Mouse (Mus musculus) ES-E14 (cell line): ENCODE measurements around the gene Klhl26. TPM values are rescaled to one million over a fixed set of nuclear protein-coding genes. Genes with fewer than 3 reads are reported as not detected.

ENCODE experiments used
- DNase-seq: peaks from one replicate; pipeline ENCODE4 v3.0.0-alpha.2; 2013; ENCODE audit warnings: low read depth, low spot score
- H3K27ac ChIP-seq: 2 replicates; pipeline ENCODE4 v1.5.1; 2012; ENCODE audit warnings: low read depth, mild to moderate bottlenecking, low read length, moderate library complexity, mixed read lengths; ENCODE audit not compliant: poor library complexity, insufficient read depth, severe bottlenecking
- H3K36me3 ChIP-seq: 2 replicates; pipeline ENCODE4 v1.6.1; 2012; ENCODE audit warnings: mild to moderate bottlenecking, low read length, moderate library complexity, mixed read lengths; ENCODE audit not compliant: control insufficient read depth, poor library complexity, insufficient read depth, severe bottlenecking
- H3K4me1 ChIP-seq, 2 experiments: fragments of 150-350 bp in 1 of 2; sonication (generic) in 1 of 2; 2 replicates each; pipeline ENCODE4 v1.6.1; 2012; ENCODE audit warnings: low read length in 2 of 2, mild to moderate bottlenecking in 1 of 2, mixed read lengths in 1 of 2; ENCODE audit not compliant: control insufficient read depth in 2 of 2, insufficient read depth in 2 of 2, poor library complexity in 1 of 2
- H3K4me3 ChIP-seq, 2 experiments: fragments of 150-350 bp in 1 of 2; sonication (generic) in 1 of 2; 2 replicates each; pipeline ENCODE4 v1.5.1; 2012; ENCODE audit warnings: low read length in 2 of 2, low read depth in 1 of 2, mild to moderate bottlenecking in 1 of 2, mixed read lengths in 1 of 2; ENCODE audit not compliant: insufficient read depth in 1 of 2, poor library complexity in 1 of 2, severe bottlenecking in 1 of 2
- H3K9ac ChIP-seq: 2 replicates; pipeline ENCODE4 v1.6.1; 2012; ENCODE audit warnings: low read depth, mild to moderate bottlenecking, low read length, mixed read lengths; ENCODE audit not compliant: poor library complexity, insufficient read depth, severe bottlenecking
- H3K9me3 ChIP-seq: fragments of 150-350 bp; sonication (generic); 2 replicates; pipeline ENCODE4 v1.6.1; 2012; ENCODE audit warnings: low read depth, mild to moderate bottlenecking, low read length; ENCODE audit not compliant: control insufficient read depth, insufficient read depth
- CHD2 ChIP-seq: IDR thresholded peaks from 2 replicates; pipeline ENCODE4 v1.6.1; 2014; ENCODE audit warnings: mild to moderate bottlenecking, low read depth, low read length, inconsistent platforms
- HCFC1 ChIP-seq: IDR thresholded peaks from 2 replicates; pipeline ENCODE4 v1.6.1; 2012; ENCODE audit warnings: low read length, inconsistent platforms, borderline replicate concordance; ENCODE audit not compliant: insufficient read depth
- MAFK ChIP-seq: IDR thresholded peaks from 2 replicates; pipeline ENCODE4 v1.6.1; 2014; ENCODE audit warnings: mild to moderate bottlenecking, low read depth, low read length, inconsistent platforms; ENCODE audit not compliant: insufficient read depth
- ZC3H11A ChIP-seq: IDR thresholded peaks from 2 replicates; pipeline ENCODE4 v1.6.1; 2012; ENCODE audit warnings: low read depth, mild to moderate bottlenecking, inconsistent platforms, low read length, borderline replicate concordance
- ZNF384 ChIP-seq: IDR thresholded peaks from 2 replicates; pipeline ENCODE4 v1.6.1; 2012; ENCODE audit warnings: low read depth, low read length, inconsistent platforms
- in situ Hi-C, 2 experiments: fragments of 600-800 bp; cut with MboI; formaldehyde crosslinking; loops; one replicate each; pipeline ENCODE4 v1.15.1; 2025; ENCODE audit warnings: low sequenced_read_pairs in 2 of 2, inconsistent platforms in 1 of 2; ENCODE audit not compliant: unreplicated experiment in 2 of 2
- total RNA-seq: library from RNA; depleted of rRNA; stranded (reverse); fragments of 300-350 nt; gene quantifications from 2 replicates; pipeline ENCODE4 v1.2.3, GENCODE M21; 2012

Gene Klhl26
- total RNA-seq, 1 experiment = 22.8 TPM

DNA sequence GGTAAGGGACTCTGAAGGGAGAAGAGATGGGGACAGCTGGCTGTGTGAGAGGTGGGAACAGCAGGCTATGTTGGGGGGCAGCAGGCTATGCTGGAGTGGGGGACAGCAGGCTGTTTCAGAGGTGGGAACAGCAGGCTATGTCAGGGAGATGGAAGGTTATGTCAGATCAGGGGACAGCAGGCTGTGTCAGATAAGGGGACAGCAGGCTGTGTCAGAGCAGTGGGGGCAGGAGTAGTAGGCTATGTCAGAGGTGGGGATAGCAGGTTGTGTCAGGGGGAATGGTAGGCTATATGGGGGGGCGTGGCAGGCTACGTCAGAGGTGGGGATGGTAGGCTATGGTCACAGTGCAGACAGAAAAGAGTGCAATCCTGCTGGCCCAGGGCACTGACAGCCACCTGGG is 54.0 kb downstream of the Klhl26 start:
- in situ Hi-C loops = no loop called here
- H3K4me3 ChIP-seq = no peak overlapping the region
- H3K36me3 ChIP-seq = no peaks in the 10 kb centered on the region
- no peaks in the 10 kb centered on the region for H3K4me1 ChIP-seq
- H3K27ac ChIP-seq = no peak overlapping the region
- no peaks in the 10 kb centered on the region for H3K9me3 ChIP-seq
- TF ChIP-seq MAFK = no peak
- TF ChIP-seq ZC3H11A = no peak
- no peak for TF ChIP-seq ZNF384
- TF ChIP-seq CHD2 = no peak
- TF ChIP-seq HCFC1 = no peak
- DNase-seq = no peak
- H3K9ac ChIP-seq = no peak overlapping the region

DNA sequence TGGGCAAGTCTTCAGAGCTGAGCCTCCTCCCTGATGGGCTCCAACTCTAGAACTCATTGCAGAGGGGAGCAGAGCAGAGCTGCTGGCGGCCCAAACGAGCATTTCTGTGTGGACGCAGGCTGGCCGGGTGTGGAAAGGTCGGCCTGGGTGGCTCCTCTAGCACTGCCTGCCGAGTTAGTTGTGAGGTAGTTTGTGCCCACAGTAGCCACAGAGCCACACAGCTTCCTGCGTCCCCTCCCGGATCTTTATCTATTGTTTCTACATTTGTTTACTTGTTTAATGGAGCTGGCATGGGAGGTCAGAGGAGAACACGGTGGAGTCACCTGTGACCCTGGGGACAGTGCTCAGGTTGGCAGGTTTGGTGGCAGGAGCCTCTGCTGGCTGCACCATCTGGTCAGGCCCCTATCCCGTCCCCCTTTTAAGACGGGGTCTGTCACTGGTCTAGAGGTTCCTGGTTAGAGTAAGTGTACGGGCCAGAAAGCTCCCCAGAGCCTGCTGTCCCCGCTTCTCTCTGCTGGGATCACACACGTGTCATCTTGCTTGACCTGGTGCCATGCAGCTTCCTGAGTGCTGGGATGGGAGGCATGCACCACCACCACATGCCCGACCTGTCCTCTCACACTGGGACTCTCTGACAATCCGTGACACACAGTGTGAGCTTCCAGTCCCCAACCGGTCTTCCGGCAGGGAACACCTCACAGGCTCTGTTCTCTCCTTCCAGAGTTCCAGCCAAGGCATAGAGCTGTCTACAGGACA is 55.2 kb downstream of the Klhl26 start:
- Histone ChIP-seq H3K9me3 (no peaks in the 10 kb centered on the region), H3K27ac (no peak overlapping the region), H3K4me3 (no peak overlapping the region), H3K36me3 (no peaks in the 10 kb centered on the region), H3K4me1 (no peaks in the 10 kb centered on the region), H3K9ac (no peak overlapping the region)
- TF ChIP-seq ZC3H11A = no peak
- TF ChIP-seq CHD2 = no peak
- no peak for TF ChIP-seq MAFK
- no peak for TF ChIP-seq HCFC1
- TF ChIP-seq ZNF384 = no peak
- no peak for DNase-seq
- in situ Hi-C loops = no loop called here

DNA sequence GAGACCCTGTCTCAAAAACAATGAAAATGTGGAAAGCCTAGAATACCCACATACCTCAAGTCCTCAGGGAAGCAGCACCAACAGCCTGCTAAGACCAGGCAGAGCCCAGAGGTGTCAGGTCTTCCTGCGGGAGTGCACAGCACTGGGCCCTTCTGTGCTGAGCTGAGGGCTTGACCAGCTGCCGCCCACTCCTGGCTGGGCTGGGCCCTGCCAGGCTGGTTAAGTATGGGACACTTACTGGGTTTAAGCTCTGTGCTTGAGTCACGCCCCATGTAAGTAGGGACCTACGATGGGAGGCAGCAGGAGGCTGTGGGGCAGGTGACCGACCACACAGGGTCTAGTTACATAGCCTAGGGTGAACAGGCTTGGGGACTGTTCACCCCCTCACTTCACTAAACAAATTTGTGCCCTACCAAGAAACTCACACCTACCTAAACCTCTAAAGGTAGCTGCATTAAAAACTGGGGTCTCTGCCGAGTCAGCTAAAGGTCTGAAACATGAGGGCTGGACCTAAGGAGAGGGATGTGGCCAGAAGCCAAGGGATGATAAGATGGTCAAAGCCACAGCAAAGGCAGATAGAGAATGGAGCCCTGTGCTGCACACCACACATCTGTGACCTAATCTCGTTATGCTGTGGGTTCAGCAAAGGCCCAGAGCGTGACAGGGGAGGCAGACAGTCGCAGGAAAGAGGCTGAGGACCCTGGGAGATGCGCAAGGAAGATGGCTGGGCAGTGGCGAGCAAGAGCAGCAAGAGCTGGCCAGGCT is 56.7 kb downstream of the Klhl26 start:
- H3K9ac ChIP-seq = no peak overlapping the region
- no peaks in the 10 kb centered on the region for H3K9me3 ChIP-seq
- H3K4me3 ChIP-seq = no peak overlapping the region
- in situ Hi-C loops = no loop called here
- TF ChIP-seq MAFK (no peak), CHD2 (no peak), ZNF384 (no peak)
- H3K36me3 ChIP-seq = no peaks in the 10 kb centered on the region
- H3K27ac ChIP-seq = no peak overlapping the region
- DNase-seq = no peak
- no peaks in the 10 kb centered on the region; a peak in 1 of 4 replicates for H3K4me1 ChIP-seq

GRCm38 (mm10) chr8:70418954-70419353 is 57.8 kb downstream of the Klhl26 start:
- Histone ChIP-seq H3K4me1 (no peaks in the 10 kb centered on the region; a peak in 1 of 4 replicates), H3K27ac (no peak overlapping the region), H3K36me3 (no peaks in the 10 kb centered on the region), H3K4me3 (no peak overlapping the region), H3K9ac (no peak overlapping the region), H3K9me3 (no peaks in the 10 kb centered on the region)
- TF ChIP-seq ZNF384 (no peak), ZC3H11A (no peak), MAFK (no peak), CHD2 (no peak), HCFC1 (no peak)
- DNase-seq = no peak
- in situ Hi-C loops = no loop called here
